Comparison of ENCODE assay signal across 16 mouse cellular contexts in genomic region chr5:132200595-132200994, GRCm38 (mm10).
DNase-seq lines count a peak whose midpoint lies in the region; ATAC-seq lines count a peak whose summit lies in the region.
"Had no signal": no experiment of that assay in that cellular context is flagged by ENCODE, and none has a peak within 500 bp of the region (broad histone marks: within the 10 kb centered on the region; RNA-seq: fewer than 3 reads in every experiment).

No protein-coding gene starts in this region.

- no peak overlapping the region for H3K4me2 ChIP-seq in intestine, embryonic 16.5 days (ENCODE audit: low read depth, low read length)
- peak overlapping the region; percentile 25; the same call in 1 of the 2 replicates for H3K4me2 ChIP-seq in stomach, embryonic 15.5 days
- H3K4me2 ChIP-seq: embryonic facial prominence, embryonic 12.5 days; forebrain, embryonic 12.5 days; heart, embryonic 13.5 days; liver, embryonic 15.5 days; midbrain, embryonic 12.5 days had no signal

- no peak overlapping the region for H3K9ac ChIP-seq in intestine, embryonic 16.5 days (ENCODE audit: low read depth, low read length)
- H3K9ac ChIP-seq in stomach, embryonic 15.5 days, result no peak overlapping the region
- H3K9ac ChIP-seq: embryonic facial prominence, embryonic 12.5 days; forebrain, embryonic 12.5 days; heart, embryonic 13.5 days; liver, embryonic 15.5 days; midbrain, embryonic 12.5 days had no signal

- H3K27ac ChIP-seq in intestine, embryonic 16.5 days (ENCODE audit: low read length), result peak overlapping the region; percentile 41; the same call in 1 of the 2 replicates
- H3K27ac ChIP-seq in stomach, embryonic 15.5 days, result peak overlapping the region; percentile 11; the same call in 1 of the 2 replicates
- no peak overlapping the region for H3K27ac ChIP-seq in forebrain, embryonic 10.5 days
- H3K27ac ChIP-seq: embryonic facial prominence, embryonic 12.5 days; forebrain, embryonic 12.5 days; gastrocnemius, adult 2 months; heart, embryonic 13.5 days; hindbrain, postnatal 0 days; liver, embryonic 15.5 days; midbrain, embryonic 12.5 days had no signal

- H3K9me3 ChIP-seq in intestine, embryonic 16.5 days (ENCODE audit: control insufficient read depth, low read length), result no peaks in the 10 kb centered on the region
- H3K9me3 ChIP-seq in stomach, embryonic 15.5 days, result no peaks in the 10 kb centered on the region
- no peaks in the 10 kb centered on the region for H3K9me3 ChIP-seq in forebrain, embryonic 10.5 days
- H3K9me3 ChIP-seq: embryonic facial prominence, embryonic 12.5 days; forebrain, embryonic 12.5 days; heart, embryonic 13.5 days; liver, embryonic 15.5 days; midbrain, embryonic 12.5 days had no signal

- peaks cover 22% of the 10 kb centered on the region for H3K4me1 ChIP-seq in intestine, embryonic 16.5 days (ENCODE audit: control insufficient read depth, insufficient read depth, low read length)
- peaks cover 14% of the 10 kb centered on the region for H3K4me1 ChIP-seq in stomach, embryonic 15.5 days
- peaks cover 21% of the 10 kb centered on the region for H3K4me1 ChIP-seq in forebrain, embryonic 10.5 days
- H3K4me1 ChIP-seq: liver, embryonic 15.5 days had no signal

- no peak overlapping the region for H3K4me3 ChIP-seq in intestine, embryonic 16.5 days (ENCODE audit: low read length)
- H3K4me3 ChIP-seq in stomach, embryonic 15.5 days (replicated peaks), result no peak overlapping the region
- no peak overlapping the region for H3K4me3 ChIP-seq in forebrain, embryonic 10.5 days
- H3K4me3 ChIP-seq: embryonic facial prominence, embryonic 12.5 days; forebrain, embryonic 12.5 days; gastrocnemius, adult 2 months; heart, embryonic 13.5 days; liver, embryonic 15.5 days; midbrain, embryonic 12.5 days had no signal

- DNase-seq in layer of hippocampus, adult 9-11 months, result peak; percentile 12
- DNase-seq in layer of hippocampus, postnatal 36 days, result no peak
- DNase-seq in lung, postnatal 10 days, result peak; percentile 24
- DNase-seq in lung, postnatal 25 days (ENCODE audit: low spot score), result no peak
- DNase-seq in forebrain, embryonic 10.5 days (ENCODE audit: extremely low spot score, low spot score), result no peak
- DNase-seq: heart, postnatal 14 days; liver had no signal

- WGBS in intestine, embryonic 16.5 days, result 32% methylated on average over 4 of the region's 4 CpGs
- 23% methylated on average over 4 of the region's 4 CpGs for WGBS in stomach, embryonic 15.5 days
- 80% methylated on average over 4 of the region's 4 CpGs for WGBS in forebrain, embryonic 10.5 days

- no peaks in the 10 kb centered on the region for H3K36me3 ChIP-seq in intestine, embryonic 16.5 days (ENCODE audit: control insufficient read depth, insufficient read depth, low read length)
- H3K36me3 ChIP-seq in stomach, embryonic 15.5 days, result no peaks in the 10 kb centered on the region
- H3K36me3 ChIP-seq in forebrain, embryonic 10.5 days (replicated peaks), result no peaks in the 10 kb centered on the region
- H3K36me3 ChIP-seq: embryonic facial prominence, embryonic 12.5 days; forebrain, embryonic 12.5 days; heart, embryonic 13.5 days; liver, embryonic 15.5 days; midbrain, embryonic 12.5 days had no signal

- H3K27me3 ChIP-seq in intestine, embryonic 16.5 days (replicated peaks; ENCODE audit: control insufficient read depth, insufficient read depth, low read length), result no peaks in the 10 kb centered on the region
- no peaks in the 10 kb centered on the region for H3K27me3 ChIP-seq in stomach, embryonic 15.5 days (replicated peaks)
- no peaks in the 10 kb centered on the region for H3K27me3 ChIP-seq in forebrain, embryonic 10.5 days (ENCODE audit: poor library complexity, severe bottlenecking)
- H3K27me3 ChIP-seq: embryonic facial prominence, embryonic 12.5 days; forebrain, embryonic 12.5 days; heart, embryonic 13.5 days; liver, embryonic 15.5 days; midbrain, embryonic 12.5 days had no signal

- ATAC-seq in intestine, embryonic 16.5 days, result no peak
- no peak for ATAC-seq in stomach, embryonic 15.5 days (ENCODE audit: insufficient read depth, low FRiP score, low read depth)
- ATAC-seq: hindbrain, postnatal 0 days had no signal

Comparison
In these comparisons a context has a peak if more than half of its experiments do, and no peak if none do; other contexts are left out.
1. DNase-seq: peak in layer of hippocampus, adult 9-11 months (single experiment) and lung, postnatal 10 days (single experiment); none in layer of hippocampus, postnatal 36 days (0 of 2), lung, postnatal 25 days (single experiment) and forebrain, embryonic 10.5 days (single experiment).